Mouse (Mus musculus): ENCODE results near the gene Slc25a25.

Slc25a25 gene

DNA sequence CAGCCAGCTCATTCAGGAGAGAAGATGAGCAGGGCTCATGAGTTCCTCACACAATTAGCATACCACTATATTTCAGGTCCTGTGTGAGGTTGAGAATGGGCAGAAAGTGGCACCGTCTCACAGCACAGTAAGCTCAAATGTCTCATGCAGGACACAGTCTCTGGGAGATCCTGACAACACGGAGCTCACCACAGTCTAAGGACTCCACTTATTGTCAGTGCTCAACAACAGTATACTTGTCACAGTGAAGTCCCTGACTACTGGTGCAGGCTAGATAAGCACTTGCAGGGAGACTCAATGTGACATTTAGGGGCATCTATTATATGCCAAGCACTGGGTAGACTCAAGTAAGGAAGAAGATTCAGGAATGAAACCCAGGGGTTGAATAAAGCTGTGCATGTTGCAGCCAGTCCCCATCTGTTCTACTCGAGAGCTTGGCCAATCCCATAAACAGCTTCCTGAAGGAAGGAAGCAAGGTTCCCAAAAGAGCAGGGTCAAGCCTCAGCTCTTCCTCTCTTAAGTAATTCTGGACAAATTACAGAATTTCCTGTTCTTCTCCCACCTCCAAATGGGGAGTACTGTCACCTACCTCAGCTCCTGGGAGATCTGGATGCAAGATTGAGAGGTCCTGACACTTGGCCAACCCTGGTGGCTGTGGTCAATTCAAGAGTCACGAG is 21.9 kb downstream of the Slc25a25 start:
- no peak for DNase-seq (ENCODE audit: low spot score in 2 of 2)

DNA sequence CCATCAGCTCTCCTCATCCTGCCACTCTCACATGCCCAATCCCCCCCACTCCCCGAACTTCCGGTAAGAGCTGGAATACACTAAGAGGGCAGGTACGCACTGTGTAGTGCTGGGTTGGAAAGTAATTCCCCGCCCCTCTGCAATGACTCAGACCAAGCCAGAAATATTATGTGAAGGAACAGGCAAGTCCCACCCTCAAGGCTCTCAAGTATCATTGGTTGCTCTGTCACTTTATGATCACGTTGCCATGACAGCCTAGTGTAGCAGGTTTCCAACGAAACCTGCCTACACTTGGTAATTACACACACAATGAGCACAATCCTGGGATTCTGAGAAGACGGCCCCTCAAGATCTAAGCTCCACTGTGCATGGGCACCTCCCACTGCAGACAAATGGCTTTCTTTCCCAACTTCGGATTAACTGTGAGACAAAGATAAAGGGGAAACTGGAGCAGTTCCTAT is 23.0 kb downstream of the Slc25a25 start:
- DNase-seq (ENCODE audit: low spot score in 2 of 2), result no peak

DNA sequence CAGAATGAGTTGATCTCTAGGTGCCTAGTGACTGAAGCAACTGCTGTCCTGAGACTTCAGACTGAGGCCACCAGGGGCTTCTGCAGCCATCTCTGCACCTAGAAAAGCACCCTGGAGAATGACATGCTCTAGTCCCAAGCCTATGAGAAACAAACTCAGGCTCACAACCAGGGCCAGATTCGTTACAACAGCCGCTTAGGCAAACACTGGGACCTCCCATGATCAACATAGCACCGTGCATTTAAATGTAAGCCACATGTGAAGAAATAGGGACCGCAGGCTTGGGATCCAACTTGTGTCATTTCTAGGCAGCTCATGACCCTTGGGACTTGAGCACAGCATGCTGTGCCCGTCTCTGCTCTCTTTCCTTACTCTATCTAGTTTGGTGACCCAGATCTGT is 23.5 kb downstream of the Slc25a25 start:
- DNase-seq (ENCODE audit: low spot score in 2 of 2), result no peak

DNA sequence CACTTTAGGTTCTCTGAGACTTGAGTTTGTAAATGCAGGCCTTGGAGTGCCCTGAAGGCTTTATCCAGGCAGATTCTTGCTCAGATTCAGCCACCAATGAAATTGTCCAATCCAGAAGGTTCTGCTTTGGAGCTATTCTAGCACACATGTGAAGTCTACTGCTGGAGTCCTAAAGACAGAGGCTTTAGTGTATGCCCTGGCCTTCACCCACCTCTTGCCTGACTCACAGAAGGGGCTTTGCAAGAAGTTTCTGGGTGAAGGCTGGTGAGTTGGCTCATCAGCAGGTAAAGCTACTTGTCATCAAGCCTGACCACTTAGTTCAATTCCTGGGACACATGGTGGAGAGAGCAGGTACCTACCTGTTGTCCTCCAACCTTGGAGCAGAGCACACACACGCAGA is 25.1 kb downstream of the Slc25a25 start:
- DNase-seq (ENCODE audit: low spot score in 2 of 2), result no peak

DNA sequence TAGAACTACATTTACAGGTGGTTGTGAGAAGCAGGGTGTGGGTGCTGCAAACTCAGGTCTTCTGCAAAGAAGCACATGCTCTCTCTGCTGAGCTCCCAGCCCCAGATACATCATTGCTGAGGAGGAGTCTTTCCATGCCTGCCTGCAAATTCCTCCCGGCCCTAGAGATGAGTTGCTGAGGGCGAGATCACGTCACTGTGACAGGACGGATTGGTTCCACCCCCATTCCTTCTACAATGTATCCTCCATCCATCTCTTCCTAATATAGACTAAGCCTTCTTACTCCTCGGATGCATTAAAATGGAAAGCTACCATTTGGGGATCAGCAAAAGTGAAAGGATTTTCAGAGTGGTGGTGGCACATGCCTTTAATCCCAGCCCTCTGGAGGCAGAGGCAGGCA is 25.7 kb downstream of the Slc25a25 start:
- no peak for DNase-seq (ENCODE audit: low spot score in 2 of 2)

DNA sequence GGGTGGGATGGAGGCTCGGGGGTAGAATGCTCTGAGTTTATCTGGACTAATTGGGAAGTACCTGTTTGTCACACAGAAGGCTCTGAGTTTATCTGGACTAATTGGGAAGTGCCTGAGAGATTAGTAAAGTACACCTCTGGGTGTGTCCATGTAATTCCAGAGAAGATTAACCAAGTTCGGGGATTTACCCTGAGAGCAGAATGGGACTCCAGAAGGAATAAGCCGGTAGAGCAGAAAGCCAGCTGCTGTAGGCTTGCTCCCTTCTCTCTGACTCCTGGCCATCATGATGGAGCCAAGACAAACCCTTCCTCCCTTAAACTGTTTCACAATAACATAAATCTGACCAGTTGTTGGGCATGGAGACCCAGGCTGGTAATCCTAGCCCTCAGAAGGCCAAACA is 26.4 kb downstream of the Slc25a25 start:
- DNase-seq (ENCODE audit: low spot score in 2 of 2), result no peak

DNA sequence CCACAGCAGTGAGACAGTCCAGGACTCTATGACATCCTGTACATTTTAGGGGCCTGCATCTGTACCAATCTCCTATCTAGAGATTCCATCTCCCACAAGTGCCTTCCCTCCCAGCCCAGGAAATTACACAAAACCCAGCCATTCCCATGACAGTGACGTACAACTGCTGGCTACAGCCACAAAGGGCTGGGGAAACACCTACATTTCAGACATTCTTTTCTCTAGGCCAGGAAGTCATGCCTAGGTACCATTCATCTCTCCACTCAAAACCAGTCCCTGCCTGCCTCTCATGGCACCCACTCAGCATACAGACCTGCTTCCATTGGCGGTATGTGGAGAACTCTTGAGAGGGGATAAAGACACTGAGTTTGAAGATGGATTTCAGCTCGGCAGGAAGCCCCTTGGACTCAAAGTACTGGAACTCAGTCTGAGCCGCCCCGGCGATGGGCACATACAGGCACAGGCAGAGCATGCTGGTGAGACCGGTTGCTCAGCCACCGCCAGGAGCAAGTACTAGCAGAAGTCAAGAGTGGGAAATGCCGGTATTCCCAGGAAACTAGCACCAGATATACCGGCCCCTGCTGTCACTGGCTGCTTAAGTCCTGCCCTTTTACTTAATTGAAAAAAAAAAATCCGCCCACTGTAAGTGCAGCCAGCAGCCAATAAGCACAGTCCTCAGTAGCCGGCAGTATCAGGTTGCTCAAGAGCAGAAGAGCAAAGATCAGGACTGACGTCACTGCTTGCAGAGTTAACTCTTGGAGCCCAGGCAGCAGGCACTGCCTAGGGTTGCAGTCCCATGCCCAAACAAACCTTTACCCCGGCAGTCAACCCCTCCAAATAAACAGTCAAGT is 27.5 kb downstream of the Slc25a25 start:
- no peak for DNase-seq (ENCODE audit: low spot score in 2 of 2)

DNA sequence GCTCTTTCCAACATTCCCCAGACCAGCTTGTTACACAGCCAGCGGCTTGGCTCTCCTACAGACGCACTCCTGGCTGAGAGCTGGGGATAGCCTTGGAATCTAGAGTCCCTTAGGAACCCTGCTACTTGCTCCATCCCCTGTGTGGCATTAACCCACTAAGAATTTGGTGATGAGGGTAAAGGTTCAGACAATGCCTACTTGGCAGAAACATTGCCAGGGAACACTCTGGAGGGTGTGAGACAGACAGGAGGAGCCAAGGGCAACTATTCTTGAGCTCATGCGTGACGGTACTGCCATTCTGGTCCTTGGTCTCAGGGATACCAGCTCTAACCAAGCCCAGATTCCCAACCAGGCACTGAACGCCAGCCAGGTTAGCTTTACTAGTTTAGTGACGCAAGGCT is 29.4 kb downstream of the Slc25a25 start:
- no peak for DNase-seq (ENCODE audit: low spot score in 2 of 2)

DNA sequence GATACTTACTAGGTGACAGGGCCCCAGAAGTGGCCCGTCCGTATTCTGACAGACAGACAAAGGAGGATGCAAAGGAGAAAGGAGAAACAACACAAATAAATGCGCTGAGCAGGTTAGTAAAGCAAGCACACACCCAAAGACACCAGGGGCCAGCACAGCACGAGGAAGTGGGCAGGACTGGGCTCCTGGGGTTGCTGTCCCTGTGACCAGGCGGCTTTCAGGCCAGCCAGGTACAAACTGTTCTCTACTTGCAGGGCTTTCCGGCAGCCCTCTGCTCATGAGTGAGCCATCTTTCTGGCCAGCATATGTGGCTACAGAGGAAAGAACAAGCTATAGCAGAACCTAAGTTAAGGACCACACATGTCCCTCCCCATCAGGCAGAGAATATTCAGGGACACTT is 30.6 kb downstream of the Slc25a25 start:
- no peak for DNase-seq (ENCODE audit: low spot score in 2 of 2)

DNA sequence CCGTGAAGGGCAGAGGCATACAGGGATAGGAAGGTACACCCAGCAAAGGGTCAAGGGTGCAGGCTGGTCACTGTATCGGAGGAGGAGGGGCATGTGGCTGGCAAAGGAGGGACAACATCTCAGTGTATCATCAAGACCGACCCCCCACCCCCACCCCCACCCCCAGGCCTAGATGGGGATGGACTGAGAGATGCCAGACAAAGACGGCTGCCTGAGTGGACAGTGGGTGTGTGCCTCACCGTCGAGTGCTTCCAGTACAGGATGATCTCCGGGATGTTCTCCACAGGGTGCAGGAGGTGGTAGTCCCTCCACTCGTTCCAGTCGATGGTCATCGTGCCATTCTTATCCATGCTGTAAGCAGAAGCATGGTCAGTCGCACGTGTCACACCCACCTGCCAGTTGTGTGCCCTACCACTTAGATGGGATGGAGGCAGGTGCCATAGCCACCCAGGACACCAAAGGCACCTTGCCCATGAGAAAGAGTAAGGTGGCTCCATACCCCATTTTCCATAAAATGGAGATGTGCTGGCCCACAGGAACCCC is 31.1 kb downstream of the Slc25a25 start:
- DNase-seq (ENCODE audit: low spot score in 2 of 2), result no peak

DNA sequence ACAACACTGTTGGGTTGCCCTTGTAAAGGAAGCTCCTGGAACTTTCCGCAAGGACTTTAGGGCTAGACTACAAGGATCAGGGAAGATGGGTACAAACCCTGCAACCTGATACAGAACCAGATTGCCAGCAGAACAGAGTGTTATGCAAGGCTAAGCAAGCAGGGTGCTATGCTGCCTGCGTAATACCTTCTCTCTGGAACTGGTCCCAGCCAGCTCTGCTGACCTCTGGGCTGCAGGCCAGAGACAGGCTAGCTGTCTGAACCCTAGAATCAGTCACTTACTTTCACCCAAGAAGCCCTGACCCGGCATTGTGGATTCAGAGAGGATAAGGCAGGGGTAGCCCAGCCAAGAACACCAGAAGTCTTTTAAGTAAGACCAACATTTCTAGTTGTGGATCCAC is 31.9 kb downstream of the Slc25a25 start:
- DNase-seq (ENCODE audit: low spot score in 2 of 2), result no peak

DNA sequence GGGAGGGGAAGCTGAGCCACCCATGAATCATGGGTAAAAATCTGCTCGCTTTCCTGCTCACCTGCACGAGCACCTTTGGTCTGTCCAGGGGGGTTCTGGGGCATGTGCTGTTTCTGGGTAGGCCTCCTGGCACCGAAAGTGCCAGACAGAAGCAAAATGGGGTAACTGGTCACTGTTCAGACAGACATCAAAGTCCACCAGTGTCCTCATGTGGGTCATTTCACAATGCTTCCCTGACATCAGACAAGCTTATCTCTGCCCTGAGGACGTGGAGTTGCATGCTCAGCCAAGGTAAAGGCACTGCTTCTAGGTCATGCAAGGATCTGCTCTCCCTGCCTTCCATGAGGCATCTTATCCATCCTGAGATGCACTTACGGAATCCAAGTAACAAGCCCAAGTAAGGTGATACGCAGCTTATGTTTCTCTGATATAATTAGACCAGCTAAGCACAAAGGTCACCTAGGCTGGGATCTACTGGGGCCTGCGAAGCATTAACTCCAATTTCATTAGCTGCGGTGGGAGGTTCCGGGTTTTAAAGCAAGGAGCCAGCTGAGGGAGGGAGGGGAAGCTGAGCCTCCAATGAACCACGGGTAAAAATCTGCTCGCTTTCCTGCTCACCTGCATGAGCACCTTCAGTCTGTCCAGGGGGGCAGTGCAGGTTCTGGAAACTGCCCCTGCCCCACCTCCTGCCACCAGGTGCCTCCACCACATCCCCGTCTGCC is 32.7 kb downstream of the Slc25a25 start:
- no peak for DNase-seq (ENCODE audit: low spot score in 2 of 2)

DNA sequence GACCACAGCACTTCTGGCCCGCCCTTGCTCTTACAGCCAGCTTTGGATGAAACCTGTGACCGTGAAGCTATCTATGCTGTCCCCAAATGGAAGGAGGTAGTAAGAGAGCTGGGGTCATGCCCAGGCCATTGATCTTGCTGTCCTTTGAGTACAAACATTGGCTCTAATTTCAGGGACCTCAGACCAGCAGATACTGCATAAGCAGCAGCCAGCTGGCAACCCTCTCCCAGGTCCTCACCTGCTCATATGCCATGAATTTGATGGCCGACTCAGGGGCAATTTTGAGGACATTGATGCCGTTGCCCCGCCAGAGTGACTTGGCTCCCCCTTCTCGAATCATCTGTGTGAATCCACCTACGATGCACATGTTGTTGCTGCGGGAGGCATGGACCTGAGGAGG is 33.8 kb downstream of the Slc25a25 start:
- DNase-seq (ENCODE audit: low spot score in 2 of 2), result no peak

DNA sequence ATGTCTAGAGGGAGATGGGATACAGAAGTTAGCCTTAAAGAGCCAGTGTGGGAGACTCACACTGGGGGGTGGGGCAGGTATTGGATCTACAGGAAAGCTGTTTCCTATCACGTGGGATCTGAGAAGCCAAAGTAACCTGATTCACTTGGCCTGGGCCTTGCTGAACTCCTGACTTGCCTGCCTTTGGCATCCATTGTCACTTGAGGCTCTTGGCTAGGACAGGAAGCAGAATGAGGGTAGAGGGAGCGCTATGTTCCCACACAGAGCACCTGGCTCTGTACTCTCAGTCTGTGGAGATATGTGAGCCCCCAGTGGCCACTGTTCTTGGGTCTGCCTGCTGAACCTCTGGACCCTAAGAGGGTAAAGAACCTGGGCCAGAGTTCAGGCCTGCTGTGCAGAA is 34.7 kb downstream of the Slc25a25 start:
- no peak for DNase-seq (ENCODE audit: low spot score in 2 of 2)

DNA sequence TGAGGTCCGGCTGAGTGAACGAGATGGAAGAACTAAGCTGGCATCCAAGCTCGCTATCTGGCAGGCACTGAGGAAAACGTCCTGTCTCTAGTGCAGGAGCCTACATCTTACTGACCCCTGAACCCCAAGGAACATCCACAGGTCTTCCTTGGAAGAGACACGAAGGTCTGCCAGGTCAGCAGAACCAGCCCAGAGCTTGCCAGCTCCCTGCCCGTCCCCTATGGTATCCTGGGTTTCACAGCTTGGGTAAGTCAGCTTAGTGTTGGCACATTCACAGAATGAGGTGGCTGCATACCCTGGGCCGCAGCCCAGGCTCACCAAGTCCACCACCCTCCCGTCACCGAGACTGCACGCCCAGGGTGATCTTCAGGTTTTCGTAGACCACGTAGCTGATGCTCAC is 35.4 kb downstream of the Slc25a25 start:
- no peak for DNase-seq (ENCODE audit: low spot score in 2 of 2)

DNA sequence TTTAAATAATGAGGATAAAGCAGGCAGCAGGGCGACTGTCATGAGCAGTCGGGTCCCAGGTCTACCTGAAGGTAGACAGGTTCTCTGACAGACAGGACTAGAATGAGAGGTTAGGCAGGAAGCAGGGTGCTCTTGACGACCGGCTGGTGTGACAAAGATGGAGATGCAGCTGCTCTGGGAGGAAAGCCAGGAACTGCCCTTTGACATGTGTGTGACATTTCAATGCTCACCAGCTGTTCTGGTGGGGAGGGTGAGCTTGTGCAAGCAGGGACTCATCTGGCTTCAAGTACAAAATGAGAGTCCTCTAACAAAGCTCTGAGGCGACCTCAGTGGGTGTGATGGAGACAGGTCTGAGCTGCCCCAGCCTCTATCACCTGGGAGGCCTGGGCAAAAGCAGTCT is 37.3 kb downstream of the Slc25a25 start:
- no peak for DNase-seq (ENCODE audit: low spot score in 2 of 2)

DNA sequence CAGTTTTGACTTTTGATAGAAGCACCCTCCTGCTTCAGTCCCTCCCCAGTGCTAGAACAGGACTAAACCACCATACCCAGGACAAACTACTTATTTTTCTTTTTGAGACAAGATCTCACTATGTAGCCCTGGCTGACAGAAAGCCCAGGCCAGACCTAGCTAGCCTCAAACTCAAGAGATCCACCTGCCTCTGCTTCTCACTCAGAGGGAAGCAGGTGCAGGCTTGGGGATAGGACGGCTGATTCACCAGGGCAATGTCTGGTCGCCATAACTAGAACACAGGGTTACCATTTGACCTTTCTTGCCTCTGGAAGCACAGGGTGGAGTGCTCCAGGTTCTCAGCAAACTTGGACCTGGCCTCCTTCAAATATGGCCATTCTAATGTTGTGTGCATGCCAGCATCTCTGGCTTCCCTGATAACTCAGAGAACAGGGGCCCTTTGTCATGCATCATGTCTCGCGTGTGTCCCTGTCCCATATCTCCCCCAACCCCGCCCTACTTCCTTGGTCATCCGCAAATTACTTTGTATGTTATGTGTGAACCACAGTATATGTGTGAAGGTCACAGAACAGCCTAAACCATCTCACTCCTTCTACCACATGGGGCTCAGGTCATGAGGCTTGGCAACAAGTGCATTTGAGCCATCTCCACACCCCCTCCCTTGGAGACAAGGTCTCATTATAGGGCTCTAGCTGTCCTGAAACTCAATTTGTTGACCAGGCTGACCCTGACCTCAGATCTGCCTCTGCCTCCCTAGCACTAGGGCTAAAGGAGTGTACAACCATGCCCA is 38.3 kb downstream of the Slc25a25 start:
- no peak for DNase-seq (ENCODE audit: low spot score in 2 of 2)

DNA sequence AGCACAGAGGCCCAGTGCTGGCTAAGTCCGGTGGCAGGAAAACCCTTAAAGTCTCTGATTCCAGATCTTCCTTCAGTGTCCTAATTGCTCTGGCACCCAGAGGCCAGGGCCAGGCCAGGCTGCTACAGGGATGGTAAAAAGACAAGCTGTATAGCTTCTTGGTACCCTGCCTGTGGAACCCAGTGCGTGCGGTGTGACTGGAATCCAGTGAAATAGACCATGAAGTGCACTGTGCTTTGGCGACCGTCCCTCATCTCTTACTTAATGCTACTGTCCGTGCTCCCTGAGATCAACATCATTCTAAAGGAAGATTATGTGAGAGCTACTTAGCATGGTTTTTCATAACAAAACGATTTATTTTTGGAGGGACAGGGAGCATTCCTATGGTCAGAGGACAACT is 39.8 kb downstream of the Slc25a25 start:
- DNase-seq (ENCODE audit: low spot score in 2 of 2), result no peak

DNA sequence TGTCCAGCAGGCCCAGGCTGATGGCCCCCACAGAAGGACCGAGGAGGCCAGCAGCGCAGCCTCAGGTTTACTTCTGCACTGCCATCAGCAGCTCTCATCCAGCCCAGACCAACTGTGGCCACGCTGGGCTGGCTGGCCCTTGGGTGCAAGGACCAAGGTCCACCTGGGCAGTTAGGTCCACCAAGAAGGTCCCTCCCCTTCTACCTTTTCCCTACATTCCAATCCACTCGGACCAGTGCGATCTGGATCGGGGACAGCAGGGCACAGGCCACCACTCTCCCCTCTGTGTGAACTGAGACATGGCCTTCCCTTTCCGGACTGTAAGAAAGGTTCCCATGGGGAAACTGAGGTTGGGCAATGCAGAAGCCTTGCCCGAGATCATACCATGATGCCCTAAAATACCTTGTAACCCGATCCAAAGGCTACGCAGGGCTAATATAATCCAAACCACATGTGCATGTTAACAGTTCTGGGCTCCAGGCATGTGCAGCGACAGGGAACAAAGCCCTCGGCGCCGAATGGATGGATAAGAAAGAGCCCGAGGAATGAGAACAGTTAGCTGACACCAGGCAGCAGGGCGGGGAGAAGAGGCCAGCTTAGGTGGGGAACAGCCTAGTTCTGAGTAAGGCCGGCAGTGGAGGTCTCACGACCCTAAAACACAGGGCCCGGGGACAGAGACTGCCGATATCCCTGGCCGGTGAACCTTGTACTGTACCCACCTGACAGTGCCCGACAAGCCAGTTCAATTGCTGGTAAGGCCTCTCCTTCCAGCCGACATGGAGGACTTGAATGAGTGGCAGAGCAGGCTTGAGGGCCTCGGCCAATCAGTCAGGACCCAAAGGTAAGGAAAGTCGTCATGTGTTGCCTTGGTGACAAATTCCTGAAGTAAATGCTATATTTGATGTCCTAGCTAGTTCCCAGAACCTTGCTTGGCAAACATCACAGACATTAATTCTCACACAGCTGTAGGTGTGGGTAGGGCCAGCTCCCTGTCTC is 42.5 kb downstream of the Slc25a25 start:
- no peak for DNase-seq (ENCODE audit: low spot score in 2 of 2)

DNA sequence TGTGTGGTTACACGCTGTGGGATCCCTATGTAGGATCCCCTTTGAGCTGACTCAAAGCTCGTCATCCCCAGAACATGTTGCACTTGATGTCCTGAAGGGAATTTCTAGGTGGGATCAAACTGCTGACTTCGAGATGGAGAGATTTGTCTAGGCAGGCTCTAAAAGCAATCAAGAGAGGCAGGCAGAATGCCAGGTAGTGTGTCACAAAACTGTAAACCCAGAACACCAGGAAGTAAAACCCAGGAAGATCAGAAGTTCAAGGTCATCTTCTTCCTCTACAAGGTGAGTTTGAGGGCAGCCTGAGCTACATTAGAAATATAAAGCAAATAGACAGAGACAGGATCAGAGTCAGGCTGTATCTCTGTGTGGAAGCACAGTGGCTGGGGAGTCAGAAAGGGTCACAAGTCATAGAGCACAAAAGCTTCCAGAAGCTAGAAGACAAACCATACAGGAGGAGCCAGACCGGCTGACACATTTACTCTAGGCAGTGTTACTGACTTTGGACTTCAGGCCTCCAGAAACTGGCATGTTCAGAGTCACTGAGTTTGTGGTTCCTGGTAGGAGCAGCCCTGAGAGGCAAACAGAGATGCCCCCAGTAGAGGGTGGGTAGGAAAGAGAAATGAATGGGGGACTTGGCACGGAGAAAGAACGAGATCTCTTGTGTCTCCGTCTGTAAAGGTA is 44.0 kb downstream of the Slc25a25 start:
- no peak for DNase-seq (ENCODE audit: low spot score in 2 of 2)

Measured in cerebellum, postnatal 4 days (tissue).